Mouse (Mus musculus) ovary, postnatal 10 days (tissue): ENCODE results near the gene Csde1.

ENCODE experiments used
- DNase-seq: peaks from one replicate; pipeline ENCODE4 v3.0.0; 2022; ENCODE audit warnings: low spot score

Gene Csde1

DNA sequence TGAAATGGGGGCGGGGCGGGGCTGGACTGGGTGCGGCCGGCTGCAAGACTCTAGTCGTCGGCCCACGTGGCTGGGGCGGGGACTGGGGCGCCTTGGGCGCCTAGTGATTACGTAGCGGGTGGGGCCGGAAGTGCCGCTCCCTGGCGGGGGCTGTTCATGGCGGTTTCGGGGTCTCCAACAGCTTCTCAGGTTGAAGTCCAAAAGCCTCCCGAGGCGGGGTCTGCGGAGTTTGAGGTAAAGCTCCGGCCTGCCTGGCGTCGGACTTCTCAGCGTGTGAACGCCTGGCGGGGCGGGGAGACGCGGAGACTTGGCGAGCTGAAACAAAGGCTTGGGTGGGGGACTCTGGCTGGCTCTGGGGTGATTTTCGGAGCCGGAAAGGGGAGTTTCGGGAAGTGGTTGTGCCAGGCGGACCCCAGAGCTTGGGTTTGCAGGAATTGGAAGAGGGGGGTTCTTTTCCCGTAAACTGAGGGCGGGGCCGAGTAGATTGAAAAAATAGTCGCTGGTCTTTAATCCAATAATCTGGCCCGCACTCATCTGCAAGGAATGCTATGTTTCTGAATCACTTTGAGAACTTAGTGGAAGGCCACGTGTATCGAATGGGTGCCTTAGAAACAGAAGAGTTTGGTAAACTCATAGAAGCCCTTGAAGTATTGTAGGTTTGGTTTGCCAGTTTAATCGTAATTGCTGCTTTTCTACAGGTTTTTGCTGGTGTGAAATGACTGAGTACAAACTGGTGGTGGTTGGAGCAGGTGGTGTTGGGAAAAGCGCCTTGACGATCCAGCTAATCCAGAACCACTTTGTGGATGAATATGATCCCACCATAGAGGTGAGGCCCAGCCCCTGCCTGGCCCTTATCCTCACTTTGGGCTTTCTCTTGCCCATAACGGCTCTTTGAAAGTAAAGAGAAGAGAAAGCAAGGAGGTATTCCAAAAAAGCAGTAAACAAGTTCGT is 38.3 kb downstream of the Csde1 start, which contains the start of gene Nras:
Gene Nras (plus strand): TSS at position 79 of the 951 bp plus-strand sequence.
- DNase-seq: peak; percentile 91

GRCm38 (mm10) chr3:103066927-103067326 is 46.7 kb downstream of the Csde1 start:
- DNase-seq: no peak

GRCm38 (mm10) chr3:103068971-103069370 is 48.7 kb downstream of the Csde1 start:
- no peak for DNase-seq

- no peak for DNase-seq
Observed at GRCm38 (mm10) chr3:103073771-103074170, 53.5 kb downstream of the Csde1 start, which contains the start of gene Ampd1. TSS of gene Ampd1 (plus strand) at chr3:103074014.

GRCm38 (mm10) chr3:103075871-103076270 is 55.6 kb downstream of the Csde1 start:
- no peak for DNase-seq

DNA sequence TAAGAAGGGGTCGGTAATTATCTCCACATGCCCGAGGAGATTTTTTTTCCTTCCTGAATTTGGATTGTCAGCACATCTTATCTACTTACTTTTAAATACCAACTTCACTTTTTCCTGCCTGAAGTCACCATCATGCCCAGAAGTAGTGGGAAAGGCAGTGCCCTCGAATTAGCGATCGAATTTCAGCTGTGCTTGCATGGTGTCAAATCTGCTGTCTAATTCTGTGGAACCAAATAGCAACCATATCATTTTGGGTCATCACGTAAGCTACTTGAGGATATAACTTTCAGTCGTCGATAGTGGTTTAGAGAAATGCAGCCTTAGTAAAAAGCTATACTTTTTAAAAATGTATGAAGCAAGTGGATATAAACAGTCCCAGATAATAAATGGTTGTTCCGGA is 56.2 kb downstream of the Csde1 start:
- no peak for DNase-seq

DNA sequence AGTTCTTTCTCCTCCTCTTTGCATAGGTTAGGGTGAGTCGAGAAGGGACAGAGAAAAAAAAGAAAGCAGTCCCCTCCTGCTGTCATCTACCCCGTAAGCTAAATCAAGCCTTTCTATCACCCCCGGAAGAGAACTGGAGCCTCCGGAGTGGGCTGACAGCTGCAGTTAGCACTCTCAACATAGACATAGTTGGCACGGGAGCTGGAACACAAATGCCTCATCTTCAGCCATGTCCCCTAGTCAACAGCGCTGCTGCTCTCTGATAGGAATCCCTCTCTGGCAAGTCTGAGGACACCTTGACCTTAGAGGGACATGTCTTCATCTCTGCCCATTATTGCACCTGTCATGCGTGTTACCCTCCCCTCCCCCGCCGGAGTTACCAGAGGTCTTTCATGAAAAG is 59.1 kb downstream of the Csde1 start:
- DNase-seq: no peak

DNA sequence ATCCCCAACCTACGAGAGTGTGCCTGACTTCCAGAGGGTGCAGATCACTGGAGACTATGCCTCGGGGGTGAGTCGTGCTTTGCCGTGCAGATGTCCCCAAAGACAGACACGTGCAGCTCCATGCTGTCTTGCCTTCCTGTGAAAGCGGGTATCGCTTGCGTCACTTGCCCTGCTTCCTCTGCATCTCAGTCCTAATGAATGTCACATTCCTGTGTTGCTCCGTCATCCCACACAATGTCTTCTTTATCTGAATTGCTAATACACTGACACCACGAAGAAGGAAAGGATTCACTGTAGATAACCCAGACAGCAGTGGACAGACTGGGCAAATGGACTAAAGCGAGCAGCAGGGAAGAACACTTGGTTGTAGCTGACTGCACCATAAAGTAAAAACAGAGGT is 60.8 kb downstream of the Csde1 start:
- DNase-seq: no peak

- DNase-seq: no peak
Observed at GRCm38 (mm10) chr3:103081861-103082453, 61.7 kb downstream of the Csde1 start.

DNA sequence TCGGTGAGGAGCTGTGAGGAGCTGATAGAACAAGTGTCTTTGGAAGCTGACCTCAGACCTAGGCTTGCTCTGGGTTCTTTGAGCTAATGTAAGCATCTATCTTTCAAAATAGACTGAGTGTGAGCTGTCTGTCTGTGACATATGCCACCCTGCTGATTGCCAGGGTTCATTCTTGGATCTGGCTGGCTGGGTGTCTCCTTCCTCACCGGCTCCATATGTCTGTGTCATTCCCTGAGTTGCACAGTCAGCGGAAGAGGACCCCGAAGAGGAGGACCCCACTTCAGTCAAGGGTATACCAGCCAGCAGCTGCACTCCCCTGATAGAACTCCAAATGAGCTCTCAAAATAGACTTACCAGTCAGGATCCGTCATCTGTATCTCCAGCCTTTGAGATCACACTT is 62.5 kb downstream of the Csde1 start:
- no peak for DNase-seq

DNA sequence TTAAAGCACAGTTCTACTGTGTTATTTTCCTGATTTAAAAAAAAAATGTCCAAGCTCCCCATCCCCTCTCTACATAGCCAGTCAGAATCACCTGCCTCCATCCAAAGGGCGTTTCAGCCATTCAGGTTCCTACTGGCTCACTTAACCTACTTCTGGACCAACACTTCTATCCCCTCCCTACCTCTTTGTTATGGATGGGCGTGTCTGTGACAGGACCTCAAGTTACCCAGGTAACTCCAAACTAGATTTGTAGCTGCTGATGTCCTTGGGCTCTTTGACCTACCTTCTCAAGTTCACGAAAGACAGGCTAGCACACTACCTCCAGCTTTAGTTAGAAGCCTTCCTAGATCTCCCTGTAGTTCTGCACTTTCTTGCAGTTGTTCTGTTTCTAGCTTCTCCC is 65.8 kb downstream of the Csde1 start:
- no peak for DNase-seq

DNA sequence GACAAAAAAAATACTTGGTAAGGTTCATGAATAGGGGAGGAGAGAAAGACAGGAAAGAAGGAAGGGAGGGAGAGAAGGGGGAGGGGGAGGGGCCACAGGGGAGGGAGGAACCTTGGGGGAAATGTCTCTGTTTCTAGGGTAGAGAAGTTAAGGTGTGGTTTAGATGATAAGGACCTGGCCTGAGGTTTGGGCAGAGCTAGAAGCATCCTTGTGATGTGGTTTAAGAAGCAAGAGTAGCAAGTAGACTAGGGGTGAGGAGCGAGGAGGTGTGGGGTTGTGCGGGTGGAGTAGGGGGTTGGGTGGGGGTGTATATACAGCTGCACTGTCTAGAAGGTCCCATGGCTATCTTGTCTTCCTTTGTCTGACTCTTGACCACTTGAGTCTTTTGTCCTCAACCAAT is 71.5 kb downstream of the Csde1 start:
- DNase-seq: no peak

- no peak for DNase-seq
Observed at GRCm38 (mm10) chr3:103098662-103099061, 78.4 kb downstream of the Csde1 start.

DNA sequence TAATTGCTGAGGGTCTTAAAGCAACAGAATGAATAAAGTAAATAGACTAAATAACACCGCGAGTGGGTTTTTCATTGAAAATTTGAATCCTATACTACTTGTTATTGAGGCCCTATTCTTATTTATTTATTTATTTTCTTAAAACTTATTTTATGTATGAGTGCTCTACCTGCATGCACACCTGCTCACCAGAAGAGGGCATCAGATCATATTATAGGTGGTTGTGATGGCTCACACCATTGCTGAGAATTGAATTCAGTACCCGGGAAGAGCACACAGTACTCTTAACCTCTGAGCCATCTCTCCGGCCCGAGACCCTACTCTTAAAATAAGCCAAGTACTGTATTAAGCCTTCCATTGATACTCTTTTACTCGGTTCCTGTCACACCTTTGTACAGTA is 79.4 kb downstream of the Csde1 start:
- no peak for DNase-seq

DNA sequence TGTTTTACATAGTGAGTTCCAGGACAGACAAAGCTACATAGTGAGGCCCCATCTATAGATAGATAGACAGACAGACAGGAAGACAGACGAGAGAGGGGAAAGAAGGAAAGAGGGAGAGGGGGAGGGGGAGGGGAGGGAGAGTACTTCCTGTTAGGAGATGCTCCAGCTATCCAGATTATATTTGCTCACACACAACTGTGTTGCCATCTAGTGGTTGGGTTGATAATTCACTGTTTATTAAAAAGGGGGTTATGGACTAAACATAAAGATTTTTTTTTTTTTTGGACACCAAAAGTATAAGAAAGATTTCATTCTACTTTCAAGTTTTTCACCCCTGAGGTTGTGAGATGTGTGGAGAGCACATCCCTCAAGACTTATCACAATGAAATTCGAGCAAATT is 80.5 kb downstream of the Csde1 start:
- DNase-seq: no peak

DNA sequence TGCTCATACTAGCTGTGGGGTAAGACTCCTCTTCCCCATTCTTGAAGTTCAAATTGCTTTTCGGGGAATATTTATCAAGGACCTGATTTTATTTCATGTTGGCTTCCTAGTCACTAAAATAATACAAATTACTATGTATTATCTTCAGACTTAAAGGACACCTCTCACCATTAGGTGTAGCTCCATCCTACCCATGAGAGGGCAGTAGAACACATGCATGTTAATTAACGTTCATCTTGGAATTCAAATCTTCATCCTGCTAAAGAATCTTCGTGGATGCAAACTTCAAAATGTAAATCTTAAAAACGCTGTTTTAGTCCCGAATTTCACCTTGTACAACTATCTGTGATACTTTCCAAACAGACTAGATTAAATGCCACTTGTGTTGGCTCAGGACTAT is 81.0 kb downstream of the Csde1 start:
- DNase-seq: no peak

DNA sequence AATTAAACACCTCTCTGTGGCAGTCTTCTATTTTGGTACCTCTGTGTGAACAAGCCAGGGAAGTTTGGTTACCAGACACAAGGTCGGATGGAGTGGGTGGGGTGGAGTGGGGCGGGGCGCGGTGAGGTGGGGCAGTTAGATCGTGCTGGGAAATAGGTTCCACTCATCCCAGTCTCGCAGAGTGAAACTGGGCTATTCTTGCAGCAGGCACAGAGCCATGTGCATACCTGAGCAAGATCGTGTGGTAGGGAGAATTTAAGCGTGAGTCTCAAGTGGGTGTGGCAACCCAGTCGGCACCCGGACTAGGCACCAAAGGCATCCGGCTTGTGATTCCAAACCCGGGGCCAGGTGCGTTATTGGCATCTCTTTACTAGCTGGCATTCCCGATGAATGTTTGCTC is 81.7 kb downstream of the Csde1 start:
- no peak for DNase-seq

- DNase-seq: peak; percentile 90
Observed at GRCm38 (mm10) chr3:103102454-103103390, 82.5 kb downstream of the Csde1 start, which contains the start of gene Dennd2c. TSS of gene Dennd2c (plus strand) at chr3:103102604.
